Mouse (Mus musculus) bone marrow, adult 2 months (tissue): Measurements from ENCODE around the gene Ywhab.

ENCODE experiments used
- CTCF ChIP-seq: fragments of 200-500 bp; IDR thresholded peaks from 2 replicates; pipeline ENCODE4 v1.5.1; 2011; ENCODE audit warnings: low read length, control low read depth; ENCODE audit not compliant: control insufficient read depth, insufficient read depth
- POLR2A ChIP-seq: fragments of 200-500 bp; IDR thresholded peaks from 2 replicates; pipeline ENCODE4 v1.6.1; 2011; ENCODE audit warnings: low read depth, mild to moderate bottlenecking, control low read depth, low read length, borderline replicate concordance; ENCODE audit not compliant: control insufficient read depth

DNA sequence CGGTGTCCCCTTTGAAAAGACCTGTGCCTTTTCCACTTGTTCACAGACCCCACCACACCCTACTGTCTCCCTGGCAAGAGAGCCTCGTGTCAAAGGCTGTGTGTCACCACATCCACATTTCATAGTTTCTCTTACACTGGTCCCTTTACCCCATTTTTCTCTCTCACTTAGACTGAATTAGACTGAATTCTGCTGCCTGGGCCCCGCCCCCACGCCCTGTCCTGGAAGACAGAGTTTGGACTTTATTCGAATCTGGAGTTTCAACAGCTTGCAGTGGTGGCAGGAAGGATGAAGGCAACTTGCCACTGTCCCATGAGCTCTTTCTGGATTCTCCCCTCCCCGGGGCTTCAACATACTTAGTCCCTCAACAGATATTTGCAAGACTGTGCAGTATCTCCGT, 29.1 kb upstream of the Ywhab start:
- TF ChIP-seq CTCF: no peak
- TF ChIP-seq POLR2A: no peak
